Mouse (Mus musculus) T-helper 17 cell (primary cell): ENCODE data around the gene Nxnl1.

Experiments
- in situ Hi-C, 2 experiments: fragments of 300-600 bp; cut with MboI, MseI; formaldehyde crosslinking; loops; 1 replicate in 1 of 2; 2 replicates in 1 of 2; pipeline ENCODE4 v1.15.1; 2025; ENCODE audit warnings: high pct_unique_total_duplicates in 2 of 2

The Nxnl1 gene

DNA sequence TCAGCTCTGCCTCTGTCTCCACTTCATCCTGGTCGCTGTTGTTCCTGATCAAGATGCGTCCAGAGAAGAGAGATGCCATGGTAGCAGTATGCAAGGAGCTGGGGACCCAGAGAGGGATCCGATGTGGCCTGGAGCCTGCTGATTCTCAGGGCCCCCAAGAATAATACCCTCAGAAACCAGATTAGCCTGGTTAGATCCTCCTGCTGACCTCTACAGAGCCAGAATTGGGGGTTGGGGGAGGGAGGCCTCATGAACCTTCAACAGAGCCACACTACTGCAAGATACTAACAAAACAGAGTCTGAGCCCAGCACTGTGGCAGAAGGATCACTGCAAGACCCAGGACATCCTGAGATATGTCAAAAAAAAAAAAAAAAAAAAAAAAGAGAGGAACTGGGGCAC, at the start of gene Nxnl1:
Gene Nxnl1 (minus strand): TSS at position 101 of the 400 bp plus-strand sequence.
- in situ Hi-C loops: loop anchor here in 1 of 2 experiments (10.0 kb wide), 1 partner anchor 98 kb away; no protein-coding TSS in a partner anchor

DNA sequence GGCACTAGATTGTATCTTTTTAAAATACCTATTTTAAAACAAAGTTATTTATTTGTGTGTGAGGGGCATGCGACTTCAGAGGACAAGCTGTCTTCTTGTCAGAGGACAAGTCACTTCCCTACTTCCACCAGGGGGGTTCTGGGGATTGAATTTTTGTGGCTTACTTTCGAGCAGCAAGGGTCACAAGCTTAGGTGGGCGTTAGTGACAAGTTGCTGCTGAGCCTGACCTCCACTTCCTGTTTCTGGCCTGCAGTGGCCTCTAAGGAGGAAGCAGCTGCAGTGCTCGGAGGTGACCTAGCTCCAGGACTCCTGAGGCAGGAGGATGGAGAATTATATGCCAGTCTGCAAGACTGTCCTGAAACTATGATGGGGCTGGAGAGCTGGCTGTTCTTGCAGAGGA, 47.0 kb upstream of the Nxnl1 start:
- in situ Hi-C loops: no loop called here

DNA sequence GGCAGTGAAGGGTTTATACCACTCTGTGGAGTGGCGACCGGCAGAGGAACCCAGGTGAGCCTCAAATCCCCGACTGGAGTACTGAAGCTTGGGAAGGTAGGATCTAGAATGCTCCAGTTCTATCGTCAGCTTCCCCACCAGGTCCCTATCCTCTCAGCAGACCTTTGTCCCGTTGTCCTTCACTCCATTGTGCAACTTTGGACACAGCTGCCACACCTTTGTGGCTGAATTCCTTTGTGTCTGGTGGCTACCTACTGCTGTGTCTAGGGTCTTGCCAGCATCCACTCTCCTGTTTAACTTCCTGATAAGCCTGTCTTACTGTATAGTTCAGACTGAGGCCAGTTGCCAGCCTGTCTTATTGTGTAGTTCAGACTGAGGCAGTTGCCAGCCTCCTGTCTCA, 45.7 kb upstream of the Nxnl1 start:
- in situ Hi-C loops: no loop called here

DNA sequence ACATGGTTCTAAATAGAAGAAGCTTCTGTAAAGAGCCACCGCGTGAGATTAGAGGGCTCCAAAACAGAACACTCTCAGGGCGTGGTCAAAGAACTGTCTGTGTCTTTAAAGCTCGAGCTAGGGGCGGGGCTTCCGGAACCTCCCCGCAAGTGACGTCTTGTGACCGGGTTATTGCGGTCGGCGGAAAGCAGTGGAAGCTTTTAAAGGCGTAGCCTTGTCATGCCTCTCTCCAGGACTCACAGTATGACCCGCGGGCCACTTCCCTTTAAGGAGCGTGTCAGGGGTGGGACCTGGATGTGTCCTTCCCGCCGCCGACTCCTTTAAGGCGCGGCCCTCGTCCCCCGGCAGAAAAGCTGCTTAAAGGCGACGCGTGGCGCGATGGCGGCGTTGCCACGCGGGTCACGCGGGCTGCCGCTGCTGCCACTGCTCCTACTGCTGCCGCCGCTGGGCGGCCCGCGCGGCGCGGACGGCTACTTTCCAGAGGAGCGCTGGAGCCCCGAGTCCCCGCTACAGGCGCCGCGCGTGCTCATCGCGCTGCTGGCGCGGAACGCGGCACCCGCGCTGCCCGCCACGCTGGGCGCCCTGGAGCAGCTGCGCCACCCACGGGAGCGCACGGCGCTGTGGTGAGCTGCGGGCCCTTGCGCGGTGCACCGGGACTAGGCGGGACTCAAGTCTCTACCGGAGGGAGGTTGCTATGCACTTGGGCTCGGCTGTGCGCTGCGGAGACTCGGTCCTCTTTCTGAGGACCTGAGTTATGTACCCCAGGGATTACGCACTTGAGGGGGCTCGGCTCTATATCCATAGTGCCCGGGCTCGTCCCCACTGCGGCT, 44.6 kb upstream of the Nxnl1 start, which contains the start of gene Colgalt1:
Gene Colgalt1 (plus strand): TSS at position 177 of the 830 bp plus-strand sequence.
- in situ Hi-C loops: no loop called here

DNA sequence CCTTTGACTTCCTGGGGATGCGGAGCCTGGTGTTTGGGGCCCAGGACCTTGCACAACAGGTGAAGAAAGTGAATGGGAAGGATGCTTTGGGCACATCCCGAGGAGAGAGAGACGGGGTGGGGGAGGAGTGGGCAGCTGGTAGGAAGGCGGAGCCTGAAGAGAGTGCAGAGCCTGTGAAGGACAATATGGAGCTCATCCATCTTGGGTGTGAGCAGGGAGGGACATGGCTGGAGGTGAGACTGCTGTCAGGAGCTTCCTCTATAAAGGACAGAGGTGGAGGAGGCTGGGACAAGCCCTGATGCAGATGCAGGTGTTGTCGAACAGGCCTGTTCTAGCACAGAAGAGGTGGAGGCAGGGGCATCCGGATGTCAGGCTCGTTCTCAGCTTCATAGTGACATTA, 37.6 kb upstream of the Nxnl1 start:
- in situ Hi-C loops: loop anchor here in 1 of 2 experiments (5.0 kb wide), 1 partner anchor 53 kb away; no protein-coding TSS in a partner anchor

DNA sequence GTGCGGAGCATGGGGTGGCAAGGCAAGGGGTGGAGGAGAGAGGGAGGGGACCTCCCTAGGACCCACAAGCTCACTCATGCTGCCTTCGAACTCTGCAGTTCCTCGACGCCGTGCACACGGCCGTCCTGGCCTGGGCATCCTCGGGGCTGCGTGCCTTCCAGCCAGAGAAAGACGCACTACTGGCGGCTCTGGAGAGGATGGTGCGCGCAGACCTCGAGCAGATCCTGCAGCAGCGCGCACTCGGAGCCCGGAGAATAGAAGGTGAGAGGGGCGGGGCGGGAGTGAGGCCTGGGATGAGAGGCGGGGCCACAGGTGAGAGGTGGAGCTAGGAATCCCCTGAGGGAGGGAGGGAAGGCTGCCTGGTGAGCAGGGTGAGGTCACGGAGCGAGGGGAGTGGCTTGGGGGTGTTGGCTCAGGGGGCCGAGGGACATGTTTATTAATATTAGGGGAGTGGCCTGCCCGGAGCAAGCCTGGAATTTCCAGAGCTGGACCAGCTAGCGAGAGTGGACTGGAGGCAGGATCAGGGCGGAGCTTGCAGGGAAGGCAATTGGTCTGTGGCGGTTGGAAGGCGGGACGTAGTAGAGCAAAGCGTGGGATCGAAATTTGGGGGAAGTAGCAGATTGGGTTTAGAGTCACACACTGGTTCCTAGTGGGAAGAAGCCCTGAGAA, 36.4 kb upstream of the Nxnl1 start:
- in situ Hi-C loops: loop anchor here in 1 of 2 experiments (5.0 kb wide), 1 partner anchor 55 kb away; no protein-coding TSS in a partner anchor

DNA sequence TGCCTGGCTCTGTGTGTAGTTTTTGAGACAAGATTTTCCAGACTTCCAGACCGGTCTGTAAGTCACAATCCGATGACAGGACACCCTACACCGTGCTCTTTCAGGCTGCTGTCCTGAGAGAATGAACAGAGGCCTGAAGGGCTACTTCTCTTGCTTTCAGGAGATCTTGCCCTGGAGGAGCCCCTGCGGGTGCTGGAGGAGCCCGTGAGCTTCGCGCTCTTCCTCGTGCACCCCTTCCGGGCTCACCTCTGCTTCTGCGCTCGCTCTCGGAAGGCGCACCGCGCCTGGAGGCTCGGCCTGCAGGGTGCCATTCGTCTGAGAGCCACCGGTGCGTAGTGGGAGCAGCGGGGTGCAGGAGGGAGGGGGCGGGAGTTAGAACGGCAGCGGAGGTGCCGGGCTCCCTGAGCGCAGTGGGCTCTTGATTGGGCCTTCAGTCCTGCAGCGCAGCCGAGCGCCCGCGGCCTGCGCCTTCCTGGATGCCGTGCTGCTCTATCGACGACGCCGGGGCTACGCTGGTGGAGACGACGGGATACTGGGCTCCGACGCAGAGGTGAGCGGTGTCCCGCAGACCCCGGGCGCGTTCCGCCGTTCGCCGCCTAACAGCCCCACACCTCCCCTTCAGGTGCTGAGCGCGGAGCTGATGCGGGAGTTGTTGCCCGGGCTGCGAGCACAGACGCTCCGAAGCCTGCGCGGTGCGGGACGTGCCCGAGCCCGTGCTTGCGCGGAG, 35.7 kb upstream of the Nxnl1 start:
- in situ Hi-C loops: loop anchor here in 1 of 2 experiments (5.0 kb wide), 1 partner anchor 55 kb away; no protein-coding TSS in a partner anchor

DNA sequence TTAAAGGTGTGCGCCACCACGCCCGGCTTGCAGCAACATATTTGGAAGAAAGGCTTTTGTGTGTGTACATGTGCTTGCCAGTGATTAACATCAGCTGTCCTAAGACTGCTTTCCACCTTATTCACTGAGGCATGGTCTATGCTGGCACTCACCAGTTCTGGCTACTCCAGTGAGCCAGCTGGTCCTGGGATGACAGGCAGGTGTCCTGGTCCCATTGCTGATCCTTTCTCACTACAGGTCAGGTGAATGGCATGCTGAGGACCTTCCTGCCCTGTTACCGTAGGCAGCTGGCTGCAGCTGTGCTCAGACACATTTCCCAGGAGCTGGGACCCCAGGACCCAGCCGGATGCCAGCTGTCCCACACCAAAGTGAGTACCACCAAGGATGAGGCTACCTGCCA, 32.4 kb upstream of the Nxnl1 start:
- in situ Hi-C loops: loop anchor here in 1 of 2 experiments (5.0 kb wide), 1 partner anchor 37 kb away; no protein-coding TSS in a partner anchor

DNA sequence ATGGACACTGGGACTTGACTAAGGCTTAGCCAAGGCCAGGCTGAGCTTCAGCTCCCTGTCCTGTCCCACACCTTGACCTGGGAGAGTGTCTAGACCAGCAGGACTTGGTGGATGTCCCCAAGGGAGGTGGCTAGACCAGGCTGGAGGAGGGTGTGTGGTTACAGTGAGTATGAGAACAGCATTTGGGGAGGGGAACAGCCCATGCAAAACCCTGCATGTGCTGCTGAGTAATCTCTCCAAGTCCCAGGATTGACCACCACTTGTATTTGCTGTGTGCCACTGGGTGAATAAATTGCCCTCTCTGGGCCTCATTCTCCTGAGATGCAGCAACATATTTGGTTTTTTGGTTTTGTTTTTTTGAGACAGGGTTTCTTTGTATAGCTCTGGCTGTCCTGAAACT, 32.0 kb upstream of the Nxnl1 start:
- in situ Hi-C loops: loop anchor here in 1 of 2 experiments (5.0 kb wide), 1 partner anchor 36 kb away; no protein-coding TSS in a partner anchor

DNA sequence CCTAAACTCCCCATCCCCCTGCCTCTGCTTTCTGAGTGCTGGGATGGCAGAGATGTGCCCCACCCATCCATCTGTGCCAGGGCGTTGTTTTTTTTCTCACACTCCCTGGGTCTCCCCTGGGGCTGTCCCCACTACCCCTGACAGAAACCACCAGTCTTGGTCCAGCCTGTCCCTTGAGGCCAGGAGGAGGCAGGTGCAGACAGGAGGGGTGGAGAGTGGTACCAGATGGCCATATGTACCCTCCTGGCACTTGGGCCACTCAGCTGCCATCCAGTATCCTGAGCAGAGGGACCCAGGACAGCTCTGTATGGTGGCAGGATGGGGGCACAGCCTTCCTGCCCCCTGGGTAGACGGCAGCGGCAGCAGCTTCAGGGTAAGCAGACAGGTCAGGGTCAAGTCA, 31.1 kb upstream of the Nxnl1 start, which contains the start of gene Fam129c:
Gene Fam129c (plus strand): TSS at position 198 of the 400 bp plus-strand sequence.
- in situ Hi-C loops: loop anchor here in 1 of 2 experiments (5.0 kb wide), 1 partner anchor 35 kb away; no protein-coding TSS in a partner anchor

DNA sequence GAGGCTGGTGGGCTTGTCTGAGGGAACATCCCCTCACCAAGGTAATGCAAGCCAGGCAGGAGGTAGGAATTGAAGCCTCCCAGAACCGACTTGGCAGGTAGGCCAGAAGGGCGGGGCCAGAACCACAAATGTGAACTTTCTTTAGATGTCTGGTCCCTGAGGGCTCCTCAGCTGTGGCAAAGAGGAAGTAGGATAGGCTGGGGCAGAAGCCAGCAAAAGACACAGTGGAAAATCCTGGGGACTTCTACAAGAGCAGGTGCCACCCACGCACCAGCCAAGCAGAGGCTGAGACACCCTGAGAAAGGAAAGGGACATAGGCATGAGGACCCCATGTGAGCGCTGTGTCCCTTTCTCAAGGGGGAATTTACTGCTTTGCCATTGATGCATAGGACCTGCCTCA, 30.4 kb upstream of the Nxnl1 start:
- in situ Hi-C loops: loop anchor here in 1 of 2 experiments (5.0 kb wide), 1 partner anchor 34 kb away; no protein-coding TSS in a partner anchor

DNA sequence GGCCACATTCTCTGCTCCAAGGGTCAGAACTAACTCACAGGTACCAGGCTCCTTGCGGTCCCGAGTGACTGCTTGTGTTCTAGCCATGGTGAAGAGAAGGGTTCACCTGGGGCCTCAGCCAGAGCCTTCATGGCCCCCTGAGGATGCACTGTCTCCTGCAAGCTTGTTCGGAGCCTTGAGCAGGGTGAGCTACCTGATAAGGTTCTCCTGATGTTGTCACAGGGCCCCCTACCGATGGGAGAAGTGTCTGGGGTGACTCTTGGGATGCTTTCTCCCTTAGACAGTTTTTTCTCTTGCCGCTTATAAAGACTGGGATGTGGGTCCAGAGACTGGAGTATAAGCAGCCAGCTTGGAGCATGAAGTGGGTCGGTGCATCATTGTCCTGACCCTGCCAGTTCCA, 30.0 kb upstream of the Nxnl1 start:
- in situ Hi-C loops: loop anchor here in 1 of 2 experiments (5.0 kb wide), 1 partner anchor 34 kb away; no protein-coding TSS in a partner anchor

DNA sequence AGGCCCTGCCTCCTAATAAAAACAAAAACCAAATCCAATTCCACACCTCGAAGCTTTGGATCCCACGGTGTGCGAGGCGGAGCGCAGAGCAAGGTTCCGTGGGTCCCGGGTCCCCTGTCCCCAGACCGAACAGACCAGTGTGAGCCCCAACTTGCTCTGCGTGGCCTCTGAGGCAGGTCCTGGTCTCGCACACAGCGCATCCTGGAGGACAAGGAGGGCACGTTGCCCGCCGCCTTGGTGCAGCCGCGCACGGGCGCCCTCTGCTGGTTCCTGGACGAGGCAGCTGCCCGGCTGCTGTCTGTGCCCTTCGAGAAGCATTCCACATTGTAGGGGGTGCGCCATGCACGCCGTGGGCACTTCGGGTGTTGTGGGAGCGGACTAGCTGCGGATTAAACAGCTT, 29.5 kb upstream of the Nxnl1 start:
- in situ Hi-C loops: loop anchor here in 1 of 2 experiments (5.0 kb wide), 1 partner anchor 34 kb away; no protein-coding TSS in a partner anchor

DNA sequence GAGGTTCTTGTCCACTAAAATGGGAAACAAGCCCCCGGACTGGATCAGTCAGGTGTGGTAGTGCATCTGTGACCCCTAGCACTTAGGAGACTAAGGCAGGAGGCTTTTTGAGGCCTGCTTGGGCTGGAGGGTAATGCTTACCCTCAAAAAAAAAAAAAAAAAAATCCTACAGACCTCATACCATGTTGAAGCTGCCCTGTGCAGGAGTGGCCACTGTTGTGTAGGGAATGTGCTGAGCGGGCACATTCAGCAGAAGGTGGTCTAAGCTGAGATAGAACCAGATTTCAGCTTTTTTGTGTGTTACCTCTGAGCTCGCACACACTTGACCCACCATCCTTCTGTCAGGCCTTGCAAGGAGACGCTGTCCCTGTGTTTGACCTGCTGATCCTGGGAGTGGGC, 27.9 kb upstream of the Nxnl1 start:
- in situ Hi-C loops: no loop called here

DNA sequence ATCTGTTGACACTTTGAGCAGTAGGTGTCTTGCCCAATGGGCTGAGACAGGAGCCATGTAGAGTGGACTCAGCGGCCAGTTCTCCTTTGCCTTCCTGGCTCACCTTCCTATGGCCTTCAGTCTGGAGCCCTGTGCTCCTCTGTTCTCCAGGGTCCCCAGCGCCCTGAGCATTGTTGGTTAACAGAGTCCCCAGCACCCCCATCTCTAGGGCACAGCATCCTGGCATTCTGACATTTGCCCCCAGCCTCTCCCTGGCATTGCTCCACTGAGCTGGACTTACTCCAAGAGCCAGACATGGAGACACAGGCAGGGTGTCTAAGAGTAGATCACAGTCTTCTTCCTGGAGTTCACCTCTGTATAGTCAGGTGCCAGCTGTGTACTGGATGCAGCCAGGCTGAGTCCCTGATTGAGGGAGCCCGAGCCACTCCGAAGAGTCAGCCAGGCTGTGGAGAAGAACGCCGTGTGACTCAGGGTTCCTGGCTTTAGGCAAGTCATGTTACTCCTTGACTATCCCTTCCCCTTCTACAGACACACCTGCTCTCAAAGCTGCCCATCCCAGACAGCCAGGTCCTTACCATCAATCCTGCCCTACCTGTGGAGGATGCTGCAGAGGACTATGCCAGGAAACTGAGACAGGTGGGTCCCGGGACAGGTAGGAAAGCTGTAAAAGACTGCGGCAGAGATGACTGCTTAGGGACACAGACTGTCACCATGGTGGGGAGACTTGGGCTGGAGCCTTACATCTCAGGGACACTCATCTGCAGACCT, 27.3 kb upstream of the Nxnl1 start:
- in situ Hi-C loops: no loop called here

DNA sequence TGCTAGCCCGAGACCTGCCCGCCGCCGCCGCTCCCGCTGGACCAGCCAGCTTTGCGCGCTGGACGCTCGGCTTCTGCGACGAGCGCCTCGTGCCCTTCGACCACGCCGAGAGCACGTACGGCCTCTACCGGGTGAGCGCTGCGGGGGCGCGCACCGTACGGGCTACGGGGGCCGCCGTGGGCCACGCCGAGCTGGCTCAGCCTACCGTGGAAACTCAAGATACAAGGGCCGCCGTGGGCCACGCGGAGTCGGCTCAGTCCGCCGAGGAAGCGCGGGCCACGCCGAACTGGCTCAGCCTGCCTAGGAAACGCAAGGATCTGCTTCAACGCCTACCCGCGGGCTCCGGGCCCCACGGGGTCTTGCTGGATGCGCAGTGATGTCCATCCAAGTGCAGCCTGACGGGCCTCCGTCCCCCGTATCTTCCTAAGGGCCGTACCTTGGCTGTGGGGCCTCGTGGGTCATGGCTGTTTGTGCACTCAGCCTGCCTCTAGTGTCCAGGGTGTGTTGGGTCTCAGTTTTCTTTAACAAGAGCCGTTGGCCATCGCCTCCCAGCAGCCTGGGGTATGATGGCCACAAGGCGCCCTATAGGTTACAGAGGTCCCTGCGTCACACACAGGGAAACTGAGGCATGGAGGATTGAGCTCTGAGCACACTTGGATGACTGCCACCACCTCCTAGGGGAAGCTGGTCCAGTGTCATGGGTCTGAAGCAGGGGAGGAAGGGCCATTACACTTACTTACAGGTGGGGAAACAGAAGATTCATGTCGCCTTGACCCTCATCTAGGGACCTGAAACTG, 26.2 kb upstream of the Nxnl1 start:
- in situ Hi-C loops: no loop called here

DNA sequence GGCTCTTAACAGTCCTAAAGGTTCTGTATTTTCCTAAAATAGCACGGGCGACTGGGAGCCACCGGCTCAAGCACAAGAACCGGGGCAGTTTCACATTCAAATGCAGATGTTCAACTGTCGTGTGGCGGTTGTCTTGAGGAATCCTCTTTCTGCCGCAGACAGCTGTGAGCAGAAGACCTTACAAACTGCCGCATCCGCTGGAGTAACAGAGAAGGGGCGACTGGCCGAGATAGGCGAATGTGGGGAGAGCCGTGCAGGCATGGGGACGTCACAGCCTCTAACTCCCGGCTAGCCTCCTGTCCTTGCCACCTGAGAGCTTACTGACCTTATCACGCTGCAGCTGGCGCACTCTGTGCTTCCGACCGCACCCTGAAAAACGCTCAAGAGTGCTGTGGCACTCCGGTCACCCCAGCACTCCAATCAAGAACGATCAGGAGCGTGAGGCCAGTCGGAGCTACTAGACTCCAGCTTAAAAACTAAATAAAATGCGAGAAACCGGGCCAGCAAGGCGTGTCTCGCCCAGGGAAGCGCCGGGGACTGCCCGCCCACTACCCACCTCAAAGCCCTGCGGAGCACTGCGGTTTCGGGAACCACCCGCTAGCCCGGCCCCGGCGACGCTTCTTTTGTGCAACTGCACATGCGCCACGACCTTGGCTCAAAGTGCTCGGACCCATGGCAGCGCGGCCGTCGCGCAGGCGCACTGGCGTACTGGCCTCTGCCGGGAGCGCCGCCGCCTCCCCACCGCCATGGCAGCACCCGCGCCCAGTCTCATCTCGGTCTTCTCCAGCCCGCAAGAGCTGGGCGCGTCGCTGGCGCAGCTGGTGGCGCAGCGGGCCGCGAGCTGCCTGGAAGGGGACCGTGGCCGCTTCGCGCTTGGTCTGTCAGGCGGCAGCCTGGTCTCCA, 25.3 kb upstream of the Nxnl1 start, which contains the start of gene Pgls:
Gene Pgls (plus strand): TSS at position 706 of the 903 bp plus-strand sequence.
- in situ Hi-C loops: no loop called here

DNA sequence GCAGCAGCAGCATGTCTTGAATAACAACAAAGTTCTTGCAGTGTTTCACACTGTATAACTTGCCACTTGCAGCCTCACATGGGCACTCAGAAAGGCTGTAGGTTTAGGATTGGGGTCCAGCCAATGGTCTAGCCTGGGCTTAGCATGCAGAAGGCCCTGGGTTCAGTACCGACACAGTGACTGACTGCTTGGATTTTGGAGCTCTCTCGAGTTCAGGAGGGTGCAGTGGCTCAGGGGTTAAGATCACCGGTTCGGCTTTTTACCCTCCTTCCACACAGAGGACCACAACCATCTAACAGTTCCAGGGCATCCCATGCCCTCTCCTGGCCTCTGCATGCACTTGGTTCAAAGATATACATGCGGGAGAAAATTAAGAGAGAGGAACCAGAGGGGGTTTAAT, 24.6 kb upstream of the Nxnl1 start:
- in situ Hi-C loops: no loop called here
